Comparison of ENCODE assay signal across 22 mouse cellular contexts in the genomic region with DNA sequence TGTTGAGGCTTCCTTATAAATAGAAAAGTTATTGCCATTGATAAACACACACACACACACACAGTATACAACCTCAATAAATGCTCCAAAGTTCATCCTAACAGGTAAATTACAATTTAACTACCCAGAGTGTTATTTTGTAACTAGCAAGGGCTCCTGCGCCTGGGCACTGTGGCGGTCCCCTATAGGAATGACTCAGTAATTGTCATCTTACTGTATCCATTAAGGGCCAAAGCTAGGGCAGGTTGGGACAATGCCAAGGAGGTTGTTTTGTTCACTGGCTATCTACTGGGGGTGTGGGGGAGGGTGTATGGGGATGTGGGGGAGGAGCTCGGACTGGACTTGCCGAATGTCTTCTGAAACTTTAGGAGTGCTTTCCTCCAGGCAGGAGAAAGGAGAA. TPM values are rescaled to one million over a fixed set of nuclear protein-coding genes. Genes with fewer than 3 reads are reported as not detected.
DNase-seq lines count a peak whose midpoint lies in the region; ATAC-seq and TF ChIP-seq lines count a peak whose summit lies in the region.
"Had no signal": no experiment of that assay in that cellular context is flagged by ENCODE, and none has a peak within 500 bp of the region (broad histone marks: within the 10 kb centered on the region; RNA-seq: fewer than 3 reads in every experiment).

No protein-coding gene starts in this region.

- H3K27ac ChIP-seq in lung, embryonic 14.5 days (ENCODE audit: low read depth): no peak overlapping the region
- peak overlapping the region; percentile 82; the same call in 1 of the 2 replicates for H3K27ac ChIP-seq in kidney, adult 2 months (ENCODE audit: insufficient read depth, low read depth, low read length)
- peak overlapping the region; percentile 77; the same call in 1 of the 2 replicates for H3K27ac ChIP-seq in kidney, postnatal 0 days
- H3K27ac ChIP-seq in small intestine, adult 2 months (ENCODE audit: insufficient read depth, low read depth, low read length): peak overlapping the region; percentile 97
- H3K27ac ChIP-seq: forebrain, embryonic 13.5 days; gastrocnemius, adult 2 months; layer of hippocampus, adult 2 months; midbrain, embryonic 12.5 days had no signal

- H3K4me2 ChIP-seq in lung, embryonic 14.5 days: no peak overlapping the region
- no peak overlapping the region for H3K4me2 ChIP-seq in kidney, postnatal 0 days (ENCODE audit: low read length)
- H3K4me2 ChIP-seq: forebrain, embryonic 13.5 days; midbrain, embryonic 12.5 days had no signal

- no peak overlapping the region for H3K9ac ChIP-seq in lung, embryonic 14.5 days
- H3K9ac ChIP-seq in kidney, postnatal 0 days (ENCODE audit: low read depth, low read length): no peak overlapping the region
- H3K9ac ChIP-seq: forebrain, embryonic 13.5 days; liver, postnatal 0 days; midbrain, embryonic 12.5 days had no signal

- no peaks in the 10 kb centered on the region for H3K27me3 ChIP-seq in lung, embryonic 14.5 days (ENCODE audit: insufficient read depth, low read length)
- H3K27me3 ChIP-seq in kidney, adult 2 months (replicated peaks; ENCODE audit: control insufficient read depth, insufficient read depth, low read length): no peaks in the 10 kb centered on the region
- no peaks in the 10 kb centered on the region for H3K27me3 ChIP-seq in kidney, postnatal 0 days (ENCODE audit: insufficient read depth, low read length)
- no peaks in the 10 kb centered on the region for H3K27me3 ChIP-seq in small intestine, adult 2 months (ENCODE audit: control insufficient read depth, insufficient read depth, low read length)
- H3K27me3 ChIP-seq: forebrain, embryonic 13.5 days; midbrain, embryonic 12.5 days had no signal

- no peaks in the 10 kb centered on the region for H3K9me3 ChIP-seq in lung, embryonic 14.5 days (ENCODE audit: low read depth, low read length)
- no peaks in the 10 kb centered on the region for H3K9me3 ChIP-seq in kidney, postnatal 0 days (replicated peaks; ENCODE audit: low read length)
- H3K9me3 ChIP-seq: forebrain, embryonic 13.5 days; heart, embryonic 10.5 days; midbrain, embryonic 12.5 days had no signal

- no peak overlapping the region for H3K4me3 ChIP-seq in lung, embryonic 14.5 days (ENCODE audit: low read depth, low read length)
- H3K4me3 ChIP-seq in kidney, adult 2 months (ENCODE audit: insufficient read depth, low read depth, low read length): no peak overlapping the region
- no peak overlapping the region for H3K4me3 ChIP-seq in kidney, postnatal 0 days (replicated peaks; ENCODE audit: low read depth, low read length)
- H3K4me3 ChIP-seq in small intestine, adult 2 months (ENCODE audit: low read depth, low read length): no peak overlapping the region
- H3K4me3 ChIP-seq: forebrain, embryonic 13.5 days; gastrocnemius, adult 2 months; heart, embryonic 10.5 days; layer of hippocampus, adult 2 months; midbrain, embryonic 12.5 days had no signal

- no peak for ATAC-seq in lung, embryonic 14.5 days (ENCODE audit: insufficient read depth)
- peak; percentile 61 for ATAC-seq in kidney, postnatal 0 days (replicated peaks; ENCODE audit: low FRiP score, low read depth)
- no peak for ATAC-seq in megakaryocyte-erythroid progenitor cell, adult 5-6 weeks (replicated peaks; ENCODE audit: low FRiP score, low TSS enrichment, poor library complexity, severe bottlenecking)
- ATAC-seq: CD4-positive, CD25-positive, alpha-beta regulatory T cell, adult 4 months; forebrain, embryonic 13.5 days; liver, postnatal 0 days had no signal

- peaks cover 3% of the 10 kb centered on the region; the same call in 1 of the 2 replicates for H3K4me1 ChIP-seq in lung, embryonic 14.5 days (ENCODE audit: insufficient read depth)
- peaks cover 17% of the 10 kb centered on the region for H3K4me1 ChIP-seq in kidney, adult 2 months (ENCODE audit: control insufficient read depth, insufficient read depth, low read length)
- H3K4me1 ChIP-seq in kidney, postnatal 0 days (replicated peaks; ENCODE audit: insufficient read depth, low read length): peaks cover 18% of the 10 kb centered on the region
- H3K4me1 ChIP-seq in small intestine, adult 2 months (ENCODE audit: control insufficient read depth, insufficient read depth, insufficient read length, low read length): peaks cover 46% of the 10 kb centered on the region
- H3K4me1 ChIP-seq: forebrain, embryonic 13.5 days; midbrain, embryonic 12.5 days had no signal

- no peaks in the 10 kb centered on the region for H3K36me3 ChIP-seq in lung, embryonic 14.5 days (ENCODE audit: insufficient read depth)
- H3K36me3 ChIP-seq in kidney, adult 2 months (ENCODE audit: control insufficient read depth, insufficient read depth, low read length): no peaks in the 10 kb centered on the region
- H3K36me3 ChIP-seq in kidney, postnatal 0 days (ENCODE audit: insufficient read depth, low read length): no peaks in the 10 kb centered on the region
- H3K36me3 ChIP-seq in small intestine, adult 2 months (ENCODE audit: control insufficient read depth, insufficient read depth, low read length): no peaks in the 10 kb centered on the region
- H3K36me3 ChIP-seq: heart, embryonic 10.5 days; midbrain, embryonic 12.5 days had no signal

- DNase-seq in lung, embryonic 14.5 days: peak; percentile 46
- no peak for DNase-seq in lung, postnatal 4 days
- DNase-seq in kidney, adult 2 months: peak; percentile 80
- no peak for DNase-seq in kidney, postnatal 0 days (ENCODE audit: low spot score)
- no peak for DNase-seq in ovary, postnatal 10 days (ENCODE audit: low spot score)
- DNase-seq in neural tube, embryonic 10.5 days (ENCODE audit: extremely low spot score, low spot score): no peak
- DNase-seq: cerebellum, adult 11-12 months; cerebellum, postnatal 14 days; embryo, embryonic 11 days; gastrocnemius, adult 2 months; heart, postnatal 10 days; liver, postnatal 0 days; lung, postnatal 10 days; thymus, postnatal 25 days had no signal

- 55% methylated on average over 4 of the region's 4 CpGs for WGBS in lung, embryonic 14.5 days
- WGBS in kidney, adult 2 months: 21% methylated on average over 4 of the region's 4 CpGs
- WGBS in kidney, postnatal 0 days: 32% methylated on average over 4 of the region's 4 CpGs
- WGBS in small intestine, adult 2 months: 22% methylated on average over 4 of the region's 4 CpGs

- no peak for TF ChIP-seq POLR2A in kidney, adult 2 months (IDR thresholded peaks at IDR 0.05; ENCODE audit: low read depth, low read length)
- no peak for TF ChIP-seq POLR2A in small intestine, adult 2 months (IDR thresholded peaks at IDR 0.05; ENCODE audit: low read depth, low read length)

- no peak for TF ChIP-seq CTCF in lung, embryonic 14.5 days (IDR thresholded peaks at IDR 0.05; ENCODE audit: low read depth)
- TF ChIP-seq CTCF in kidney, adult 2 months (conservative IDR thresholded peaks at IDR 0.05; ENCODE audit: insufficient read depth, insufficient read length, low read depth, low read length): no peak
- no peak for TF ChIP-seq CTCF in kidney, postnatal 0 days (IDR thresholded peaks at IDR 0.05; ENCODE audit: low read depth)
- TF ChIP-seq CTCF in small intestine, adult 2 months (IDR thresholded peaks at IDR 0.05; ENCODE audit: extremely low read depth, insufficient read length, insufficient replicate concordance, low read depth, low read length): no peak

RNA-seq across cellular contexts. Expression of gene Vdr, which starts 16.6 kb away (rescaled TPM):
- 0.38 and 0.61 TPM in 2 replicates for polyA plus RNA-seq in lung, embryonic 14.5 days (2014; fragmentation: Nextera tagmentation; extraction: Ambion mirVana)
- polyA plus RNA-seq in kidney, adult 2 months (2012; rRNA removed): 96.6 and 114 TPM in 2 replicates
- 20.6 and 22.5 TPM in 2 replicates for polyA plus RNA-seq in kidney, postnatal 0 days (2015; fragmentation: Nextera tagmentation; extraction: Ambion mirVana)
- polyA plus RNA-seq in small intestine, adult 2 months (2012; rRNA removed): 100 and 151 TPM in 2 replicates
- total RNA-seq in megakaryocyte-erythroid progenitor cell, adult 5-6 weeks (2014; fragmentation: Nextera tagmentation): 1.5 TPM in 1 of 2 replicates, not detected in the other
- total RNA-seq in megakaryocyte-erythroid progenitor cell, adult 5-6 weeks (2017): 0.85 and 0.88 TPM in 2 replicates
- total RNA-seq: monocyte, adult 5-6 weeks had no signal
- polyA plus RNA-seq: forebrain, embryonic 13.5 days had no signal

RNA-seq across cellular contexts. Expression of gene Tmem106c, which starts 37.0 kb away (rescaled TPM):
- polyA plus RNA-seq in lung, embryonic 14.5 days (2014; fragmentation: Nextera tagmentation; extraction: Ambion mirVana): 31.4 and 35.1 TPM in 2 replicates
- 69.4 and 74.9 TPM in 2 replicates for polyA plus RNA-seq in kidney, adult 2 months (2012; rRNA removed)
- 55.0 and 58.3 TPM in 2 replicates for polyA plus RNA-seq in kidney, postnatal 0 days (2015; fragmentation: Nextera tagmentation; extraction: Ambion mirVana)
- 7.1 and 8.6 TPM in 2 replicates for polyA plus RNA-seq in small intestine, adult 2 months (2012; rRNA removed)
- total RNA-seq in megakaryocyte-erythroid progenitor cell, adult 5-6 weeks (2014; fragmentation: Nextera tagmentation): 20.9 and 35.9 TPM in 2 replicates
- 13.1 and 18.7 TPM in 2 replicates for total RNA-seq in megakaryocyte-erythroid progenitor cell, adult 5-6 weeks (2017)

Comparison
In these comparisons a context has a peak if more than half of its experiments do, and no peak if none do; other contexts are left out.
1. DNase-seq: peak in lung, embryonic 14.5 days (single experiment) and kidney, adult 2 months (single experiment); none in lung, postnatal 4 days (0 of 2), kidney, postnatal 0 days (single experiment), ovary, postnatal 10 days (single experiment) and neural tube, embryonic 10.5 days (single experiment).
2. RNA of gene Vdr, which starts 16.6 kb away (polyA plus RNA-seq): 100 to 151 TPM in small intestine, adult 2 months, 96.6 to 114 TPM in kidney, adult 2 months and 20.6 to 22.5 TPM in kidney, postnatal 0 days; 0.38 to 0.61 TPM in lung, embryonic 14.5 days; every median in the first group is over 10 times any median in the second.